Mouse (Mus musculus): ENCODE results near the gene P4ha3. TPM values are rescaled to one million over a fixed set of nuclear protein-coding genes. Genes with fewer than 3 reads are reported as not detected.
"Not testable (repeated sequence)": the region's sequence is repeated elsewhere in the genome, so short reads cannot be mapped to it uniquely, and the experiment has no call there.

P4ha3 gene
- total RNA-seq (2022): under 1 TPM in 3 of 4 experiments, not detected in 1; 0.12 to 0.29 (median 0.16) TPM

GRCm38 (mm10) chr7:100285383-100285782, at the start of gene P4ha3:
Gene P4ha3, plus strand, starts transcription at chr7:100285520.
- DNase-seq (ENCODE audit: low spot score): no peak

GRCm38 (mm10) chr7:100238271-100238670, 47.0 kb upstream of the P4ha3 start:
- no peak for DNase-seq (ENCODE audit: low spot score)

- no peak for DNase-seq (ENCODE audit: low spot score)
These were observed 44.7 kb upstream of the P4ha3 start for GRCm38 (mm10) chr7:100240601-100241000.

GRCm38 (mm10) chr7:100243007-100243406, 42.3 kb upstream of the P4ha3 start:
- DNase-seq (ENCODE audit: low spot score): no peak

DNA sequence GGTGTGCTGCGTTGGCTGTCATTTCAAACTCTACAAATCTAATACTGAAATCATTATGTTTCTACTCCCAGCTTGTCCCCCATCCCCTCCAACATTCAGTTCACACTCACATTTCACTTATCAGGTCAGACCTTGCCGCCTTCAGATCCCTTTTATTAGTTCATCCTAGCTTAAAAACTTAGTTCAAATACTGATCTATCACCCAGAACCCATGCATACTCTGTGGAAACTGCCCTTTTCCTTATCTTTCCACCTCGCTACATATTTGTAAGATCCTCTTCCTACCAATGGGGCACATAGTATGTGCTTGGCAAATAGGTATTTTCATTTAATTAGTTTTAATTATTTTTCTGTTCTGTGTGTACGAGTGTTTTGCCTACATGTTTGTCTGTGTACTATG, 41.1 kb upstream of the P4ha3 start:
- DNase-seq (ENCODE audit: low spot score): no peak

DNA sequence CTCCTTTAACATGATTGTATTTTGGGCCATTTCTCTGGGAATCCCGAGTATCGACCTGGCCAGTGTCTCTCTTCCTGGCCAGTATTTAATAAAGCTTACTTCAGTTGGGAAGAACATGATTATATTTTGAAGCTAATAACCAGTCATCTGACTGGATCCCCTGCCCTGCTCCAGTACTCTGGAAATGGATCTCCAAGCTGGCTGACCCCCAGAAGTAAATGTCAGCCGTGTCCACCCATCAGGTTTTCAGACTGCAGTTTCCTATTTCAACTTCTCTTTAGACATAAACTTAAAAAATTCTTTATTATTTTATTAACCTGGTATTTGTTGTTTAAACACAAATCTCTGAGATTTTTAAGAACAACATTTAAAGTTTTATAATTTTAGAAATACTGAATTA, 40.1 kb upstream of the P4ha3 start:
- DNase-seq (ENCODE audit: low spot score): no peak

DNA sequence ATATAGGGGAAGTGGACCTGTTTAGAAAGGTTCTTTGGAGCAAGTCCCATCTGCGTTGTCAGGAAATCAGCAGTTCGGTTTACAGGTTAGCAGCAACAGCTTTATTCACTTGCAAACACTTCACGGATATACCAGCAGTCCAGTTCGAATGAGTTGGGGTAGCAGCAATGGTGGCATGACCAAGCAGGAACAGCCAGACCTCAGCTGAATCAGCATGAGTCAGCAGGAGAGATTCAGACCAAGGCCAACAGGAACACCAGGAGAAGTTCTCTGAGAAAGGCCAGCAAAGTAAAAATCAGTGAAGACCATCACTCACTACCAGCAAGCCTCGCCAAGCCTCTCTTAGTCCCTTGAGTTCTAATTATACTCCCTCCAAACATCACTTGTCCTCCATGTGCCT, 34.7 kb upstream of the P4ha3 start:
- DNase-seq (ENCODE audit: low spot score): no peak

DNA sequence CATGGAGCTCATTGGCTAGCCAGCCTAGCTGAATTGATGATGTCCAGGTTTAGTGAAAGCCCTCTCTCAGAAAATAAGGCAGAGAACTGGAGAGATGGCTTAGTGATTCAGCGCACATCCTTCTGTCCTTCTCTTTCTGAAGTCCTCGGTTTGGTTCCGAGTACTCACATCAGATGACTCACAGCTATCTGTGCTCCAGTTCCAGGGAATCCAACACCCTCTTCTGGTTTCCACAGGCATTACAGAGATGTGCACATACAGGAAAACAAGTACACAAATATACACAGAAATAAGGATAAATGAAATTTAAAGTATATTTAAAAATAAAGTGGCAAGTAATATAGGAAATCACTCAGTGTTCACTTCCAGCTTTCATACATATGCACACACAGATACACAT, 23.0 kb upstream of the P4ha3 start:
- DNase-seq (ENCODE audit: low spot score): no peak

- not testable (repeated sequence) for DNase-seq (ENCODE audit: low spot score)
These were observed 20.4 kb upstream of the P4ha3 start for GRCm38 (mm10) chr7:100264934-100265333.

DNA sequence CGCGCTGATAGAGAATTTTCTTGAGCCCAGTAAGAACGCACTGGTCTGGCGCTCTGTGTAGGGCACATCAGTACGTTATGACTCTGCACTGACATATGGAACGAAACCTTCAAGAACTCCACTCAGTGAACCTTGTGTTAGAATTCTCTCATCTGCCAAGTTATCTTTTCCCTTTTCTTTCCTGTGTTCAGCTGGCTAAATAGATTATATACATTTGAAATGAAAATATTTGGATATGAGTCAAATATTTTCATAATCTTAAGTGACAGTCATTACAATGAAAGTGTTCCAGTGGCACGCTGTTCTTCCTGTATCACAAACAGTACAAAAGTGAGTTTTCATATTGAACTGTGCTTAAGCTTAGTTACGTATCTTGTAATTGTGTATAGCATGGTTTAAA, 13.0 kb upstream of the P4ha3 start:
- DNase-seq (ENCODE audit: low spot score): no peak

DNA sequence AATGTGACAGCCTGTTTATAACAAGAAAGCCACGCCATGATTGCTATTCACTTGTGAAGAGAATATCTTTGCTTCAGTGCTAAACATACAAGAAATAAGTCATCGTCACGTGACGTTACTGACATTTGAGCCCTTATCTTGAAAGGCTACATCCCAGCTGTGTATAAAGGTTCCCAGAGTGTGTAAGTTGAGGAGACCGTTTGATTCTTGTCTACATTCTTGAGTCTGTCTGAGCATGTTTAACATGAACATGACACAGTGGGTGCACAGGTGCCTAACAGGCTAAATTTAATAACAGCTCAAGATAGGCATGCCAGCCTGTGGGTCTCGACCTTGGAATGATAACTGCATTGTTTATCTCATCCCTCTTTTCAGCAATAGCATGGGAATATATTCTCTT, 10.8 kb upstream of the P4ha3 start:
- DNase-seq (ENCODE audit: low spot score): no peak

DNA sequence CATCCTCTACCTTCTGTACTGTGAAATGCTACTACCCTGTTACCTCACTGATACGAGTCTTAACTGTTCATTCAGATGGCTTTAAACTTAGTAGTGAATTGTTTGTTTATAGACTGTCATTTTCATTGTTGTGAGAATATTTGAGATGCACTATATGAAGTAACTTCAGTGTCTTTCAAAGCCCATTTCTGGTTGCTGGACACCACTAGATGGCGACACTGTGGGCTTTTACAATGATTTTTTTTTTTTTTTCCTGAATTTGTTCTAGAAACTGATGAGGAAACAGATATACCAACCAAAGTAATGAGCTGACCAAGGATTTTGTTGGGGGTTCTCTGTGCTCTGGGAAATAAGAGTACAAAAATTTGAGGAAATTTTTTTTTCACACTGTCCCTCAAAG, 8.9 kb upstream of the P4ha3 start:
- DNase-seq (ENCODE audit: low spot score): no peak

- peak; percentile 50 for DNase-seq (ENCODE audit: low spot score)
These were observed 5.5 kb upstream of the P4ha3 start for GRCm38 (mm10) chr7:100279803-100280202.

DNA sequence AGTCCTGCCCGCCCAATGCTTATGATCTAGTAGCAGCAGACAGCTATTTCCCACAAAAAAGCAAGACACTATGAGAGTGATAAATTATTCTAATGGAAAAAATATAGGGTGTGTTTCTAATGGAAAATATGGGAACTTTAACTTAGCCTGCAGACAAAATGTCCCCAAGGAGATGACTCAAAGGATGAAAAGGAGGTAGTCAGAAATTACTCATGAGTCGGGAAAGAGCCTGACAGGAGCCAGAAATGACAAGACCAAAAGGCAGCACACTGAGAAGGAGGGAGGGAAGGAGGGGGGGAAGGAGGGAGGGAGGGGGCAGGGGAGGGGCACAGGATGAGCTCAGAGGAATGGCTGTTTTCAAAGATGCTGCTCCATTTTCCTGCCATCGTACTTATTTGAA, 3.7 kb upstream of the P4ha3 start:
- DNase-seq (ENCODE audit: low spot score): no peak

DNA sequence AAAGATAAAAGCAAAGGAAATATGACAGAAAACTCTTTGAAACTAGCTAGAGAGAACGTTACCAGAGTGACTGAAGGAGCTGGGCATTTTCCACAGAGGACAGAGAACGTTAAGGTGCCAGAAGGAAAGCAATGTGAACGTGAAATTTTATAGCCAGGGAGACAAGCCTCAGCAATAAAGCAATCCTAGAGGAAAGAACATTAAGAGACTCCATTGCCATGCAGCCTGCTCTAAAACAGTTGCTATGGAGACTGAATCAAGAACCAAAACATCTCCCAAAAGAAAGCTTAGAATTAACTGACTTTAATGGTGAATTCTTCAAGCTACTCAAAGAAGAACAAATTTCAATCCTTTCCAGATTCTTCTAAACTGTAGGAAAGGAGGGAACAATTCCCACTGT, 2.0 kb upstream of the P4ha3 start:
- DNase-seq (ENCODE audit: low spot score): no peak

DNA sequence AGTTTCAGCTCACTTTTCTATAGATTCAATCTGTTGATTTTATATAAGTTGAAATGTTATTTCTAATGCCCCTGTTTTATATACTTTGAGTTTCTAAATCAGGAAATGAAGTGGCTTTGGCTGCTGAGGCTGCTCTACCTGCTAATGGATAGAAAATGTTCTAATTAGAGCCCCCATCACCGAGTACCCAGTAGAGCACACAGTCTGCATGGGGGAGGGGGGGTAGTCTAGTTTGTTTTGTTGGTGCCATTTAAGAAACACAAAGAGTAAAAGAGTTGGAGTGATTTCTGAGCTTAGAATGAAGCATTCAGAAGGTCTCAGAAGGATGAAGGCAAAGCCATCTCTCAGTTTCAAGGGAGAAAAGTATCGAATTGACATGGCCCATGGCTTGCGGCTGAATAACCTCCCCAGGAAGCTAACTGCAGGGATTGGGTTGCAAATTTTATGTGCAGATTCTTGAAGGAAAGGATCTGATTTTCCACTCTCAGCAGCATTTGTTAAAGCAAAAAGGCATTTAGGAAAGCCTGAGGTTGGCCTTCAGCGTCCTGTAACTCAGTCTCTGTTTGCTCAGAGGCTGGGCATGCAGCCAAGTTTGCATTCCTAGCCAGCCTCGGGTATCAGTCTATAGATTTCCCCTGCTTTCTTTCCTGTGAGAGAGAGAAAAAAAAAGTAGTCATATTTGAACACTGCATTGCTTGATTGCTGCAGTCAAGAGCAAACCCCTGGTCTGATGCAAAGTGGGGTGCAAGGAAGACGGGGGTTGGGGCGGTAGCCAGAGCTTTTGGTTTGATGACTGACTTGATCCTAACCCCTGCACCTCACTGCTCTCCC, 2.6 kb downstream of the P4ha3 start:
- no peak for DNase-seq (ENCODE audit: low spot score)

DNA sequence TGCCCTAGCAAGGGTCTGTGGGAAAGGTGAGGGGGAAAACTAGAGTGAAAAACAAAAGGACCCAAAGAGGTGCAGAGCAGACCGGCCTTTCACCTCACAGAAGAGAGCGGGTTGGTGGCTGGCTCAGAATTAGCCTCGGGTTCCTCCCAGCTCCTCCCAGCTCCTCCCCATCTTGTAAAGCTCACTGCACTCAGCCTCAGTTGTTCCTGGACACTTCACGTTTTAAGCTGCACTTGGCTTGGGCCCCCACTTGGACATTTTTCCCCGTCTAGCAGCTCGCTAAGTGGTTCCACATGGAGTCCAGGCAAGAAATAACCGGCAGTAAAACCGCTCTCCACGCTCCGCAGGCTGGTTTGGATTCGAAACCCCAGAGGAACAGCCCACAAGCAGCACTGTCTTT, 3.3 kb downstream of the P4ha3 start:
- no peak for DNase-seq (ENCODE audit: low spot score)

- no peak for DNase-seq (ENCODE audit: low spot score)
These were observed 8.2 kb downstream of the P4ha3 start for GRCm38 (mm10) chr7:100293546-100293945.

DNA sequence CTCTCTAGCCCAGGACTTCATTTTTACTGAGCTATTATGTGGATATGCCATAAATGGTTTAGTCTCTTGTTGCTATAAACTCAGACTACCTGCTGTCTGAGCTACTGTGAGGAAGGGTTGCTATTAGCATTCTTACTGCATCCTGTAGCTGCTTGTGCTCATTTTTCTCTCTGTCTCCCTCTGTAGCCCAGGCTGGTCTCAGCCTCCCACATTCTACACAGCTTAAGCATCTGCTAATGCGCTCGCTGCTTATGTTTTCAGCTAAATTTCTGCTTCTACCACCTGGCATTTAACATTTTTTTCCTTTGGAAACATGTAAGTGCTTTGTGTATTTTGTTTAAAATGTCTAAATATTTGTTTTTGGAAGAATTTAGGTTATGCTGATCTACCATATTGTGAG, 10.4 kb downstream of the P4ha3 start:
- DNase-seq (ENCODE audit: low spot score): no peak

DNA sequence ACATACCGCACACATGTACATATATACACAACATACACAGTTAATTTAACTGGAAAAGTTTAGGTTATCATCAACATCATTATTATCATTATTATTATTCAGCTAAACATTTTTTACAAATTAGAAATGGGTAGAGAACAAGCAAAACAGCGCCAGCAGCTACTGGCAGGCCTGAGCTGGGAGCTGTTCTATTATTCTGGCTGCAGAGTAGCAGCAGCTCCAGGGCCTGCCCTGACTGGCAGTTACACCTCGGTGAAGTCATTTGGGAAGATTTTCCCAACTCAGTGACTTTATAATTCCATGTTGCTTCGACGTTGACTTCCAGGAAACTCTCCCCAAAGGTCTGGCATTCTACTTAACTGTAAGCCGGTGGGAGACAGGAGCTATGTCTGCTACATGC, 11.4 kb downstream of the P4ha3 start:
- no peak for DNase-seq (ENCODE audit: low spot score)

- no peak for DNase-seq (ENCODE audit: low spot score)
These were observed 13.7 kb downstream of the P4ha3 start for GRCm38 (mm10) chr7:100298861-100299510.

DNA sequence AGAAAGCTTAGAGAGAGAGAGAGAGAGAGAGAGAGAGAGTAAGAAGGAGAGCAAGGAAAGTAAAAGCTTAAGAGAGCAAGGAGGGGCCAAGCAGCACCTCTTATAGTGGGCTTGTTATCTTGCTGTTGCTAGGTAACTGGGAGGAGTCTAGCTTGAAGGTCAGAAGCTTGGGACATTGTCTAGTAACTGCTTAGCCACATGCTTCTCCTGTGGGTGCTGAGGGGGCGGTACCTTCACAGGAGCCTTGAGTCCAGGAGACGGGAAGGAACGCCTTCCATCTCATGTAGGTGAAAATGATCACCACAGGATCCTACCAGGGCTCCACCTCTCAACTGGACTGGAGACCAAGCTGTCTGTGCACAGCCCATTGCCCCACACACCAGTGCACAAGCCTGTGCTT, 16.1 kb downstream of the P4ha3 start:
- DNase-seq (ENCODE audit: low spot score): no peak

DNA sequence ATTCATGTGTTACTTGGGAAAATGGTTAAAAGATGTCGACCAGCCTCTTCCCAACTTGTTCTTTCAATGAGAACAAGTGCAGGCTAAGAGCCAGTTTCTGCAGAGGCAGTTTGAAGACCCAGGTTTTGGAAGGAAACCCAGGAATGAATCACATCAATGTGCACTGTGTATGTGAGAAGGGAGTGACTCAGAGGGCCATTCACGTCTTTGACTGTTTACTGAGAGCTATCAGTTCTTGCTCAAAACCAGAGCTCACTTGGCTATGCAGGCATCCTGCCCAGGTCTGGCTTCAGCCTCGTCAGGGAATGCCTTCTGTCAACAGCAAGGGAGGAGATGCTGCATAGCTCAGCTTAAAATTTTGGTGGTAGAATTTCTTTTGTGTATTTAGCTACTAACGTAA, 17.0 kb downstream of the P4ha3 start:
- peak; percentile 31 for DNase-seq (ENCODE audit: low spot score)
